Comparison of ENCODE assay signal across 28 mouse cellular contexts in genomic region chr13:119143351-119143750, GRCm38 (mm10).
A peak's percentile ranks its signal among the peaks of the same experiment; 100 is the strongest.
DNase-seq lines count a peak whose midpoint lies in the region; ATAC-seq and TF ChIP-seq lines count a peak whose summit lies in the region.
"Had no signal": no experiment of that assay in that cellular context is flagged by ENCODE, and none has a peak within 500 bp of the region (broad histone marks: within the 10 kb centered on the region; RNA-seq: fewer than 3 reads in every experiment).

No protein-coding gene starts in this region.

- H3K27ac ChIP-seq in lung, postnatal 0 days (ENCODE audit: low read length): no peak overlapping the region
- H3K27ac ChIP-seq in liver, embryonic 12.5 days: no peak overlapping the region
- H3K27ac ChIP-seq: embryonic facial prominence, embryonic 13.5 days; forebrain, embryonic 15.5 days; hindbrain, embryonic 13.5 days; layer of hippocampus, adult 2 months; limb, embryonic 13.5 days; liver, embryonic 13.5 days; midbrain, embryonic 15.5 days; neural tube, embryonic 15.5 days had no signal

- ATAC-seq in lung, postnatal 0 days: peak; percentile 30; the same call in 1 of the 2 replicates
- no peak for ATAC-seq in liver, embryonic 12.5 days
- ATAC-seq: activated CD4-positive, CD25-positive, alpha-beta regulatory T cell, adult 4 months; forebrain, embryonic 15.5 days; midbrain, embryonic 15.5 days had no signal

- no peak for TF ChIP-seq POLR2A in brain, embryonic 14.5 days (IDR thresholded peaks at IDR 0.05; ENCODE audit: borderline replicate concordance, extremely low read depth, insufficient read depth, insufficient read length, poor library complexity, severe bottlenecking)

- no peak for TF ChIP-seq CTCF in lung, postnatal 0 days (IDR thresholded peaks at IDR 0.05)
- TF ChIP-seq CTCF in brain, embryonic 14.5 days (IDR thresholded peaks at IDR 0.05; ENCODE audit: borderline replicate concordance, extremely low read depth, insufficient read depth, insufficient read length): no peak

- no peaks in the 10 kb centered on the region for H3K4me1 ChIP-seq in lung, postnatal 0 days (ENCODE audit: insufficient read depth, low read depth, low read length)
- no peaks in the 10 kb centered on the region for H3K4me1 ChIP-seq in liver, embryonic 12.5 days
- H3K4me1 ChIP-seq: forebrain, embryonic 15.5 days; hindbrain, embryonic 13.5 days; limb, embryonic 13.5 days; liver, embryonic 13.5 days; megakaryocyte, embryonic 14.5 days; midbrain, embryonic 15.5 days; neural tube, embryonic 15.5 days had no signal

- H3K4me3 ChIP-seq in lung, postnatal 0 days (ENCODE audit: low read depth, low read length): no peak overlapping the region
- no peak overlapping the region for H3K4me3 ChIP-seq in liver, embryonic 12.5 days
- H3K4me3 ChIP-seq: embryonic facial prominence, embryonic 13.5 days; forebrain, embryonic 15.5 days; hindbrain, embryonic 13.5 days; layer of hippocampus, adult 2 months; limb, embryonic 13.5 days; liver, embryonic 13.5 days; megakaryocyte, embryonic 14.5 days; midbrain, embryonic 15.5 days; neural tube, embryonic 15.5 days had no signal

- no peak for TF ChIP-seq EP300 in lung, postnatal 0 days (IDR thresholded peaks at IDR 0.05)

- no peaks in the 10 kb centered on the region for H3K9me3 ChIP-seq in lung, postnatal 0 days (ENCODE audit: low read length)
- H3K9me3 ChIP-seq in liver, embryonic 12.5 days (replicated peaks): no peaks in the 10 kb centered on the region
- H3K9me3 ChIP-seq: embryonic facial prominence, embryonic 13.5 days; forebrain, embryonic 15.5 days; hindbrain, embryonic 13.5 days; limb, embryonic 13.5 days; liver, embryonic 13.5 days; megakaryocyte, embryonic 14.5 days; midbrain, embryonic 15.5 days; neural tube, embryonic 15.5 days had no signal

- H3K27me3 ChIP-seq in lung, postnatal 0 days (replicated peaks; ENCODE audit: insufficient read depth, low read length): no peaks in the 10 kb centered on the region
- no peaks in the 10 kb centered on the region for H3K27me3 ChIP-seq in liver, embryonic 12.5 days (replicated peaks)
- H3K27me3 ChIP-seq: embryonic facial prominence, embryonic 13.5 days; forebrain, embryonic 15.5 days; hindbrain, embryonic 13.5 days; limb, embryonic 13.5 days; liver, embryonic 13.5 days; megakaryocyte, embryonic 14.5 days; midbrain, embryonic 15.5 days; neural tube, embryonic 15.5 days had no signal

- no peak overlapping the region for H3K4me2 ChIP-seq in lung, postnatal 0 days (replicated peaks; ENCODE audit: low read depth, low read length)
- no peak overlapping the region for H3K4me2 ChIP-seq in liver, embryonic 12.5 days
- H3K4me2 ChIP-seq: embryonic facial prominence, embryonic 13.5 days; forebrain, embryonic 15.5 days; hindbrain, embryonic 13.5 days; limb, embryonic 13.5 days; liver, embryonic 13.5 days; lung, embryonic 14.5 days; midbrain, embryonic 15.5 days; neural tube, embryonic 15.5 days had no signal

- H3K9ac ChIP-seq in lung, postnatal 0 days (replicated peaks; ENCODE audit: low read depth): no peak overlapping the region
- no peak overlapping the region for H3K9ac ChIP-seq in liver, embryonic 12.5 days
- H3K9ac ChIP-seq: embryonic facial prominence, embryonic 13.5 days; forebrain, embryonic 15.5 days; hindbrain, embryonic 13.5 days; limb, embryonic 13.5 days; liver, embryonic 13.5 days; lung, embryonic 14.5 days; midbrain, embryonic 15.5 days; neural tube, embryonic 15.5 days had no signal

- peak; percentile 57 for DNase-seq in lung, postnatal 0 days (ENCODE audit: low spot score)
- DNase-seq in lung, adult 18-20 months: no peak
- peak; percentile 31 for DNase-seq in MN1 (ENCODE audit: low spot score)
- peak; percentile 2 for DNase-seq in brain, embryonic 14.5 days (ENCODE audit: low read depth)
- no peak for DNase-seq in spleen, postnatal 14 days (ENCODE audit: low spot score in 2 of 2)
- no peak for DNase-seq in left cerebral cortex, postnatal 4 days
- DNase-seq: adrenal gland, postnatal 10 days; cerebellum, adult 9-10 months; gastrocnemius, postnatal 14 days; heart, postnatal 36 days; kidney, adult 2 months; kidney, postnatal 10 days; liver, embryonic 13.5 days; lung, embryonic 14.5 days; lung, postnatal 36 days; right cerebral cortex, adult 18-20 months; thymus, adult 18-20 months; thymus, postnatal 36 days had no signal

- intact Hi-C loops in left cerebral cortex, postnatal 4 days (cut with DNase I): no loop called here

- WGBS in lung, postnatal 0 days: 0% methylated on average over 1 of the region's 1 CpGs
- WGBS in liver, embryonic 12.5 days (ENCODE audit: insufficient replicate concordance): 0% methylated on average over 1 of the region's 1 CpGs

- no peaks in the 10 kb centered on the region for H3K36me3 ChIP-seq in lung, postnatal 0 days (ENCODE audit: insufficient read depth, low read length)
- no peaks in the 10 kb centered on the region for H3K36me3 ChIP-seq in liver, embryonic 12.5 days
- H3K36me3 ChIP-seq: embryonic facial prominence, embryonic 13.5 days; forebrain, embryonic 15.5 days; hindbrain, embryonic 13.5 days; limb, embryonic 13.5 days; liver, embryonic 13.5 days; midbrain, embryonic 15.5 days; neural tube, embryonic 15.5 days had no signal

Comparison
In these comparisons a context has a peak if more than half of its experiments do, and no peak if none do; other contexts are left out.
1. DNase-seq: peak in lung, postnatal 0 days (single experiment), MN1 (single experiment) and brain, embryonic 14.5 days (single experiment); none in lung, adult 18-20 months (0 of 2), spleen, postnatal 14 days (0 of 2) and left cerebral cortex, postnatal 4 days (single experiment).